Mouse (Mus musculus): ENCODE measurements around the gene Atp1b3.
"Not testable (repeated sequence)": the region's sequence is repeated elsewhere in the genome, so short reads cannot be mapped to it uniquely, and the experiment has no call there.

Atp1b3 gene

GRCm38 (mm10) chr9:96363581-96364140 is 581 bp downstream of the Atp1b3 start:
- DNase-seq (ENCODE audit: low spot score), result peak; percentile 47

GRCm38 (mm10) chr9:96360056-96360455 is 4.2 kb downstream of the Atp1b3 start:
- no peak for DNase-seq (ENCODE audit: low spot score)

- peak; percentile 51 for DNase-seq (ENCODE audit: low spot score)
Measured at GRCm38 (mm10) chr9:96353799-96354198, 10.4 kb downstream of the Atp1b3 start.

GRCm38 (mm10) chr9:96353121-96353769 is 11.0 kb downstream of the Atp1b3 start:
- DNase-seq (ENCODE audit: low spot score), result no peak

- not testable (repeated sequence) for DNase-seq (ENCODE audit: low spot score)
Measured at GRCm38 (mm10) chr9:96351771-96352170, 12.5 kb downstream of the Atp1b3 start.

GRCm38 (mm10) chr9:96350476-96350875 is 13.8 kb downstream of the Atp1b3 start:
- no peak for DNase-seq (ENCODE audit: low spot score)

- DNase-seq (ENCODE audit: low spot score), result peak; percentile 40
Measured at GRCm38 (mm10) chr9:96350010-96350409, 14.2 kb downstream of the Atp1b3 start.

- DNase-seq (ENCODE audit: low spot score), result no peak
Measured at GRCm38 (mm10) chr9:96348885-96349284, 15.4 kb downstream of the Atp1b3 start.

- no peak for DNase-seq (ENCODE audit: low spot score)
Measured at GRCm38 (mm10) chr9:96345750-96346149, 18.5 kb downstream of the Atp1b3 start.

GRCm38 (mm10) chr9:96331146-96331545 is 33.1 kb downstream of the Atp1b3 start:
- no peak for DNase-seq (ENCODE audit: low spot score)

GRCm38 (mm10) chr9:96328226-96328625 is 36.0 kb downstream of the Atp1b3 start:
- no peak for DNase-seq (ENCODE audit: low spot score)

- peak; percentile 68 for DNase-seq (ENCODE audit: low spot score)
Measured at GRCm38 (mm10) chr9:96326496-96326923, 37.7 kb downstream of the Atp1b3 start.

- no peak for DNase-seq (ENCODE audit: low spot score)
Measured at GRCm38 (mm10) chr9:96324502-96324901, 39.7 kb downstream of the Atp1b3 start.

- DNase-seq (ENCODE audit: low spot score), result no peak
Measured at GRCm38 (mm10) chr9:96322411-96323152, 41.7 kb downstream of the Atp1b3 start.

GRCm38 (mm10) chr9:96320551-96320980 is 43.7 kb downstream of the Atp1b3 start:
- DNase-seq (ENCODE audit: low spot score), result no peak

- no peak for DNase-seq (ENCODE audit: low spot score)
Measured at GRCm38 (mm10) chr9:96319333-96319732, 44.9 kb downstream of the Atp1b3 start.

GRCm38 (mm10) chr9:96312074-96312473 is 52.2 kb downstream of the Atp1b3 start:
- no peak for DNase-seq (ENCODE audit: low spot score)

- no peak for DNase-seq (ENCODE audit: low spot score)
Measured at GRCm38 (mm10) chr9:96308816-96309215, 55.4 kb downstream of the Atp1b3 start.

- no peak for DNase-seq (ENCODE audit: low spot score)
Measured at GRCm38 (mm10) chr9:96299324-96300008, 64.8 kb downstream of the Atp1b3 start.

- no peak for DNase-seq (ENCODE audit: low spot score)
Measured at GRCm38 (mm10) chr9:96292144-96292543, 72.1 kb downstream of the Atp1b3 start.

GRCm38 (mm10) chr9:96284916-96285315 is 79.3 kb downstream of the Atp1b3 start:
- no peak for DNase-seq (ENCODE audit: low spot score)
